Mouse (Mus musculus) testis, postnatal 14 days (tissue): ENCODE data around the gene Olfr1434.
"Not testable (repeated sequence)": the region's sequence is repeated elsewhere in the genome, so short reads cannot be mapped to it uniquely, and the experiment has no call there.

Experiments
- DNase-seq: peaks from one replicate; pipeline ENCODE4 v3.0.0; 2021; ENCODE audit warnings: low spot score

Gene Olfr1434

GRCm38 (mm10) chr19:12279554-12279953 lies at the start of gene Olfr1434:
Olfr1434 (plus strand) TSS chr19:12279854.
- DNase-seq, result no peak

- DNase-seq, result not testable (repeated sequence)
Measured at GRCm38 (mm10) chr19:12232496-12232895, 47.2 kb upstream of the Olfr1434 start, which contains the start of gene Olfr1432. Olfr1432 (minus strand) TSS chr19:12232596.

GRCm38 (mm10) chr19:12241559-12241958 lies 38.1 kb upstream of the Olfr1434 start, which contains the start of gene Olfr262:
Olfr262 (minus strand) TSS chr19:12241659.
- DNase-seq, result no peak

GRCm38 (mm10) chr19:12260732-12261131 lies 18.9 kb upstream of the Olfr1434 start, which contains the start of gene Olfr235:
Olfr235 (plus strand) TSS chr19:12261032.
- no peak for DNase-seq

GRCm38 (mm10) chr19:12292979-12293378 lies 13.3 kb downstream of the Olfr1434 start:
- no peak for DNase-seq

- DNase-seq, result not testable (repeated sequence)
Measured at GRCm38 (mm10) chr19:12299030-12299429, 19.4 kb downstream of the Olfr1434 start, which contains the start of gene Olfr1436. Olfr1436 (minus strand) TSS chr19:12299130.

GRCm38 (mm10) chr19:12325001-12325400 lies 45.3 kb downstream of the Olfr1434 start, which contains the start of gene Olfr1437:
Olfr1437 (minus strand) TSS chr19:12325101.
- no peak for DNase-seq
